Mouse (Mus musculus) lung, postnatal 0 days (tissue): ENCODE measurements at regions not wholly inside any gene's neighbourhood (a gene's known extent, or its start where the extent isn't known, plus 50 kb on each side); places are given as distances from the start of the nearest gene placed in this dataset.

Source experiments
- ATAC-seq: fragments of 200-750 bp; cut with Nextera tagmentation; 2 replicates; pipeline ENCODE4 v1.8.0; 2017; ENCODE audit warnings: moderate library complexity
- DNase-seq: peaks from one replicate; pipeline ENCODE4 v3.0.0-alpha.2; 2016; ENCODE audit warnings: low spot score
- H3K27ac ChIP-seq: fragments of 300-500 bp; sonication (generic); 2 replicates; pipeline ENCODE4 v1.5.1; 2014; ENCODE audit warnings: antibody characterized with exemption, mild to moderate bottlenecking, low read length, mixed read lengths
- H3K27me3 ChIP-seq: fragments of 300-500 bp; sonication (generic); replicated peaks from 2 replicates; pipeline ENCODE4 v1.6.1; 2014; ENCODE audit warnings: low read length, mixed read lengths; ENCODE audit not compliant: insufficient read depth
- H3K36me3 ChIP-seq: fragments of 300-500 bp; sonication (generic); 2 replicates; pipeline ENCODE4 v1.6.1; 2014; ENCODE audit warnings: low read length, mixed read lengths; ENCODE audit not compliant: insufficient read depth
- H3K4me1 ChIP-seq: fragments of 300-500 bp; sonication (generic); 2 replicates; pipeline ENCODE4 v1.6.1; 2014; ENCODE audit warnings: antibody characterized with exemption, low read depth, low read length, mixed read lengths; ENCODE audit not compliant: insufficient read depth
- H3K4me2 ChIP-seq: fragments of 300-500 bp; sonication (generic); replicated peaks from 2 replicates; pipeline ENCODE4 v1.6.1; 2014; ENCODE audit warnings: low read depth, mild to moderate bottlenecking, low read length, moderate library complexity, mixed read lengths
- H3K4me3 ChIP-seq: fragments of 300-500 bp; sonication (generic); 2 replicates; pipeline ENCODE4 v1.5.1; 2014; ENCODE audit warnings: low read depth, low read length
- H3K9ac ChIP-seq: fragments of 300-500 bp; sonication (generic); replicated peaks from 2 replicates; pipeline ENCODE4 v1.6.1; 2014; ENCODE audit warnings: low read depth, mild to moderate bottlenecking
- H3K9me3 ChIP-seq: fragments of 300-500 bp; sonication (generic); 2 replicates; pipeline ENCODE4 v1.6.1; 2016; ENCODE audit warnings: low read length, mixed read lengths
- CTCF ChIP-seq: IDR thresholded peaks from 2 replicates; pipeline ENCODE4 v1.5.1; 2016; ENCODE audit warnings: antibody characterized with exemption, mild to moderate bottlenecking
- EP300 ChIP-seq: IDR thresholded peaks from 2 replicates; pipeline ENCODE4 v1.6.1; 2016; ENCODE audit warnings: antibody characterized with exemption, mild to moderate bottlenecking, control low read depth
- WGBS: fragments of 180-500 bp; shearing (Covaris S2); extraction: QIAGEN DNeasy Blood & Tissue Kit; methylation state at CpG from one replicate; pipeline ENCODE4 v1.1.7; 2014; 5-methylcytosine and 5-hydroxymethylcytosine counted together

- DNase-seq (peak; percentile 82), ATAC-seq (peak; percentile 79; the same call in 1 of the 2 replicates)
- TF ChIP-seq CTCF (no peak), EP300 (no peak)
- Histone ChIP-seq H3K4me1 (no peaks in the 10 kb centered on the region), H3K9me3 (no peaks in the 10 kb centered on the region), H3K27me3 (no peaks in the 10 kb centered on the region), H3K4me2 (peak overlapping the region; percentile 40), H3K36me3 (no peaks in the 10 kb centered on the region), H3K4me3 (no peak overlapping the region), H3K27ac (no peak overlapping the region), H3K9ac (no peak overlapping the region)
- 15% methylated on average over 10 of the region's 10 CpGs for WGBS
These were observed 206.3 kb downstream of the Sox11 start for GRCm38 (mm10) chr12:27135997-27136559.

- 90% methylated on average over 1 of the region's 1 CpGs for WGBS
- Histone ChIP-seq H3K4me2 (no peak overlapping the region), H3K9ac (no peak overlapping the region), H3K36me3 (no peaks in the 10 kb centered on the region), H3K27me3 (no peaks in the 10 kb centered on the region), H3K9me3 (no peaks in the 10 kb centered on the region), H3K27ac (no peak overlapping the region), H3K4me1 (no peaks in the 10 kb centered on the region), H3K4me3 (no peak overlapping the region)
- DNase-seq (no peak), ATAC-seq (no peak)
- no peak for TF ChIP-seq CTCF
- TF ChIP-seq EP300, result no peak
These were observed 211.8 kb downstream of the Sox11 start for GRCm38 (mm10) chr12:27130544-27130943.

GRCm38 (mm10) chr12:27127054-27127605 lies 215.2 kb downstream of the Sox11 start:
- Histone ChIP-seq H3K27ac (no peak overlapping the region), H3K4me1 (no peaks in the 10 kb centered on the region), H3K4me2 (no peak overlapping the region), H3K9me3 (no peaks in the 10 kb centered on the region), H3K36me3 (no peaks in the 10 kb centered on the region), H3K4me3 (no peak overlapping the region), H3K9ac (no peak overlapping the region), H3K27me3 (no peaks in the 10 kb centered on the region)
- 28% methylated on average over 10 of the region's 10 CpGs for WGBS
- no peak for TF ChIP-seq EP300
- TF ChIP-seq CTCF, result no peak
- DNase-seq, result no peak
- no peak for ATAC-seq

GRCm38 (mm10) chr12:27118581-27118980 lies 223.8 kb downstream of the Sox11 start:
- ATAC-seq (no peak), DNase-seq (no peak)
- Histone ChIP-seq H3K4me2 (no peak overlapping the region), H3K9ac (no peak overlapping the region), H3K27me3 (no peaks in the 10 kb centered on the region), H3K27ac (no peak overlapping the region), H3K36me3 (no peaks in the 10 kb centered on the region), H3K4me1 (no peaks in the 10 kb centered on the region), H3K9me3 (no peaks in the 10 kb centered on the region), H3K4me3 (no peak overlapping the region)
- 79% methylated on average over 6 of the region's 6 CpGs for WGBS
- TF ChIP-seq EP300 (no peak), CTCF (no peak)

GRCm38 (mm10) chr12:27115392-27115791 lies 227.0 kb downstream of the Sox11 start:
- Histone ChIP-seq H3K4me2 (no peak overlapping the region), H3K27me3 (no peaks in the 10 kb centered on the region), H3K4me1 (no peaks in the 10 kb centered on the region), H3K4me3 (no peak overlapping the region), H3K27ac (no peak overlapping the region), H3K9ac (no peak overlapping the region), H3K9me3 (no peaks in the 10 kb centered on the region), H3K36me3 (no peaks in the 10 kb centered on the region)
- TF ChIP-seq EP300, result no peak
- TF ChIP-seq CTCF, result no peak
- no peak for DNase-seq
- WGBS, result 86% methylated on average over 6 of the region's 6 CpGs
- ATAC-seq, result no peak

- no peaks in the 10 kb centered on the region for H3K27me3 ChIP-seq
- DNase-seq, result peak; percentile 13
- TF ChIP-seq EP300 (no peak), CTCF (no peak)
- no peaks in the 10 kb centered on the region for H3K4me1 ChIP-seq
- H3K9me3 ChIP-seq, result no peaks in the 10 kb centered on the region
- no peak overlapping the region for H3K4me2 ChIP-seq
- H3K27ac ChIP-seq, result no peak overlapping the region
- no peaks in the 10 kb centered on the region for H3K36me3 ChIP-seq
- no peak overlapping the region for H3K9ac ChIP-seq
- no peak for ATAC-seq
- H3K4me3 ChIP-seq, result no peak overlapping the region
- WGBS, result 79% methylated on average over 9 of the region's 9 CpGs
These were observed 237.3 kb downstream of the Sox11 start for GRCm38 (mm10) chr12:27104925-27105571.
